Mouse (Mus musculus): ENCODE data around the gene Ythdf1. TPM values are rescaled to one million over a fixed set of nuclear protein-coding genes. Genes with fewer than 3 reads are reported as not detected.

Ythdf1 gene
- polyA plus RNA-seq, 1 experiment from 2014 or later: 68.5 TPM

GRCm38 (mm10) chr2:180861561-180861960, 59.2 kb downstream of the Ythdf1 start:
- ATAC-seq (ENCODE audit: low FRiP score) (no peak), DNase-seq (ENCODE audit: low spot score, missing footprints) (no peak)
- Histone ChIP-seq H3K4me3 (ENCODE audit: low read depth, low read length) (no peak overlapping the region), H3K9me3 (ENCODE audit: control insufficient read depth, low read length) (no peaks in the 10 kb centered on the region), H3K4me2 (no peak overlapping the region), H3K27ac (ENCODE audit: low read depth, low read length) (peak overlapping the region; percentile 35), H3K9ac (ENCODE audit: low read length) (no peak overlapping the region), H3K36me3 (ENCODE audit: control insufficient read depth, insufficient read depth, low read length) (no peaks in the 10 kb centered on the region), H3K27me3 (ENCODE audit: control insufficient read depth, insufficient read depth, low read length) (no peaks in the 10 kb centered on the region), H3K4me1 (ENCODE audit: control insufficient read depth, insufficient read depth, low read length) (peaks cover 9% of the 10 kb centered on the region)
- WGBS: 78% methylated on average over 12 of the region's 12 CpGs

GRCm38 (mm10) chr2:180857121-180857520, 63.6 kb downstream of the Ythdf1 start:
- no peak overlapping the region for H3K9ac ChIP-seq (ENCODE audit: low read length)
- 62% methylated on average over 8 of the region's 8 CpGs for WGBS
- no peak overlapping the region for H3K27ac ChIP-seq (ENCODE audit: low read depth, low read length)
- H3K36me3 ChIP-seq (ENCODE audit: control insufficient read depth, insufficient read depth, low read length): no peaks in the 10 kb centered on the region
- H3K27me3 ChIP-seq (ENCODE audit: control insufficient read depth, insufficient read depth, low read length): no peaks in the 10 kb centered on the region
- no peaks in the 10 kb centered on the region for H3K9me3 ChIP-seq (ENCODE audit: control insufficient read depth, low read length)
- DNase-seq (ENCODE audit: low spot score, missing footprints) (no peak), ATAC-seq (ENCODE audit: low FRiP score) (no peak)
- H3K4me2 ChIP-seq: no peak overlapping the region
- H3K4me1 ChIP-seq (ENCODE audit: control insufficient read depth, insufficient read depth, low read length): peaks cover 24% of the 10 kb centered on the region
- no peak overlapping the region for H3K4me3 ChIP-seq (ENCODE audit: low read depth, low read length)

- Histone ChIP-seq H3K9ac (ENCODE audit: low read length) (peak overlapping the region; percentile 65), H3K4me3 (ENCODE audit: low read depth, low read length) (peak overlapping the region; percentile 13; the same call in 1 of the 2 replicates), H3K36me3 (ENCODE audit: control insufficient read depth, insufficient read depth, low read length) (no peaks in the 10 kb centered on the region), H3K4me1 (ENCODE audit: control insufficient read depth, insufficient read depth, low read length) (peaks cover 17% of the 10 kb centered on the region), H3K4me2 (peak overlapping the region; percentile 48), H3K27me3 (ENCODE audit: control insufficient read depth, insufficient read depth, low read length) (no peaks in the 10 kb centered on the region), H3K9me3 (ENCODE audit: control insufficient read depth, low read length) (no peaks in the 10 kb centered on the region), H3K27ac (ENCODE audit: low read depth, low read length) (peak overlapping the region; percentile 71)
- WGBS: under 1% methylated on average over 13 of the region's 13 CpGs
- peak; percentile 92 for DNase-seq (ENCODE audit: low spot score, missing footprints)
- peak; percentile 86 for ATAC-seq (ENCODE audit: low FRiP score)
Measured at GRCm38 (mm10) chr2:180855005-180855544, 65.7 kb downstream of the Ythdf1 start.

Small RNA genes lying within 50 kb of the gene (microRNA-seq; reads per million reads assigned to microRNA genes)
- gene Mir124a-3: 12.7 reads per million, percentile 32 among the genes with 10 or more reads in this experiment

Other genes with a start within 250 kb of the Ythdf1 start
- gene Dido1, start 210.9 kb downstream of the Ythdf1 start, polyA plus RNA-seq (2014; fragmentation: Nextera tagmentation; extraction: Ambion mirVana): 28.8 and 30.5 TPM in 2 replicates
- gene Gid8, start 210.8 kb downstream of the Ythdf1 start, polyA plus RNA-seq (2014; fragmentation: Nextera tagmentation; extraction: Ambion mirVana): 63.3 and 63.4 TPM in 2 replicates
- gene Slc17a9, start 195.7 kb downstream of the Ythdf1 start, polyA plus RNA-seq (2014; fragmentation: Nextera tagmentation; extraction: Ambion mirVana): 0.19 TPM in 1 of 2 replicates, not detected in the other
- gene Bhlhe23, start 144.0 kb downstream of the Ythdf1 start, polyA plus RNA-seq (2014; fragmentation: Nextera tagmentation; extraction: Ambion mirVana): 22.2 and 23.5 TPM in 2 replicates
- 0.14 and 0.45 TPM in 2 replicates for gene Birc7, start 8.1 kb upstream of the Ythdf1 start, polyA plus RNA-seq (2014; fragmentation: Nextera tagmentation; extraction: Ambion mirVana)
- 63.2 and 63.6 TPM in 2 replicates for gene Nkain4, start 33.8 kb upstream of the Ythdf1 start, polyA plus RNA-seq (2014; fragmentation: Nextera tagmentation; extraction: Ambion mirVana)
- gene Arfgap1, start 46.3 kb upstream of the Ythdf1 start, polyA plus RNA-seq (2014; fragmentation: Nextera tagmentation; extraction: Ambion mirVana): 38.6 and 45.7 TPM in 2 replicates
- 0.18 and 0.26 TPM in 2 replicates for gene Col20a1, start 65.6 kb upstream of the Ythdf1 start, polyA plus RNA-seq (2014; fragmentation: Nextera tagmentation; extraction: Ambion mirVana)
- 41.2 and 44.2 TPM in 2 replicates for gene Chrna4, start 122.6 kb upstream of the Ythdf1 start, polyA plus RNA-seq (2014; fragmentation: Nextera tagmentation; extraction: Ambion mirVana)
- gene Kcnq2, start 214.4 kb upstream of the Ythdf1 start, polyA plus RNA-seq (2014; fragmentation: Nextera tagmentation; extraction: Ambion mirVana): 8.7 and 8.8 TPM in 2 replicates
- 0.87 and 0.94 TPM in 2 replicates for gene Eef1a2, start 236.1 kb upstream of the Ythdf1 start, polyA plus RNA-seq (2014; fragmentation: Nextera tagmentation; extraction: Ambion mirVana)